Mouse (Mus musculus): ENCODE results near the gene Rhot2.

GRCm38 (mm10) chr17:25823452-25823851 lies 21.2 kb downstream of the Rhot2 start, which contains the start of gene Wdr24:
- TF ChIP-seq EP300 (IDR thresholded peaks at IDR 0.05; ENCODE audit: low read length) (no peak), NRF1 (IDR thresholded peaks at IDR 0.05; ENCODE audit: low read depth, low read length) (no peak), CTCF (conservative IDR thresholded peaks at IDR 0.05 in 1 of 2, IDR thresholded peaks at IDR 0.05 in 1 of 2; ENCODE audit: low read depth in 2 of 2, low read length in 2 of 2) (no peak), ELF1 (IDR thresholded peaks at IDR 0.05; ENCODE audit: low read depth, low read length) (peak; percentile 91), HCFC1 (IDR thresholded peaks at IDR 0.05; ENCODE audit: low read depth, low read length) (peak; percentile 95), MAFK (IDR thresholded peaks at IDR 0.05; ENCODE audit: insufficient replicate concordance, low read length) (no peak), SMC3 (IDR thresholded peaks at IDR 0.05; ENCODE audit: low read depth, low read length) (no peak), RCOR1 (conservative IDR thresholded peaks at IDR 0.05; ENCODE audit: low read depth, low read length) (no peak), E2F4 (IDR thresholded peaks at IDR 0.05; ENCODE audit: insufficient replicate concordance, low read depth, low read length) (no peak), POLR2A (IDR thresholded peaks at IDR 0.05; ENCODE audit: low read depth, low read length) (peak; percentile 74), CHD2 (IDR thresholded peaks at IDR 0.05; ENCODE audit: low read length) (no peak)
